Mouse (Mus musculus) ES-Bruce4 (cell line): ENCODE measurements around the gene Acss1.

Experiments used
- CTCF ChIP-seq: IDR thresholded peaks from one replicate; pipeline ENCODE4 v1.8.1; 2011; ENCODE audit warnings: low read depth, low read length
- EP300 ChIP-seq: IDR thresholded peaks from 2 replicates; pipeline ENCODE4 v1.6.1; 2011; ENCODE audit warnings: low read depth, low read length; ENCODE audit not compliant: insufficient read depth
- POLR2A ChIP-seq: IDR thresholded peaks from one replicate; pipeline ENCODE4 v1.8.1; 2011; ENCODE audit warnings: low read length; ENCODE audit not compliant: insufficient read depth

DNA sequence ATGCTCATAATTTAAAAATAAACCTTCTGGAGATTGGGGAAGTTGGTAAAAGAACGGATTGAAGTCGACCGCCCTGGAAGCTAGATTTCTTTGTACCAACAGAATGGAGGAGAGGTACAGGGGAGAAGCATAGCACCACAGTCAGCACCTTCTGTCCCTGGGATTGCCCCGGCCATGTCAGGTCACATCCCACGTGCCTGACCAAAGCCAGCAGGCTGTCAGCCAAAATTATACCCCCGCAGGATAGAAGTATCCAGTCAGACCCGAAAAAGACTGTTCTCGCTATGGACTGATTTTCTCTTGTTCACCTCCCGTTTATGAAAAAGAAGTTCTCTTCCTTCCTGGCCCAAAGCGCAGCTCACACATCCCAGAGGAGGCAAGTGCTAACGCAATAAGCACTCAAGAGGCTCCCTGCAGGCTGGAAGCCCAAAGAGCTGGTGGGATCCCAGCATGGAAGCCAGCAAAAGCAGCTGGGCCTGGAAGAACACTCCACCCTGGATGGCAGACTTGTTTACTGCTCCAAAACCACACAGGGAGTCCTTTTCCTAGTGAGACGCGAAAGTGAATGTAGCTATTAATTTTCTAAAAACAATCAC is 19.9 kb downstream of the Acss1 start:
- no peak for TF ChIP-seq POLR2A
- TF ChIP-seq CTCF, result no peak
- no peak for TF ChIP-seq EP300
